Mouse (Mus musculus) heart, postnatal 25 days (tissue): ENCODE measurements at regions not wholly inside any gene's neighbourhood (a gene's known extent, or its start where the extent isn't known, plus 50 kb on each side); places are given as distances from the start of the nearest gene placed in this dataset.

Experiments
- DNase-seq: peaks from one replicate; pipeline ENCODE4 v3.0.0; 2022; ENCODE audit warnings: low spot score
- intact Hi-C: fragments of 180-260 bp; cut with DNase I; formaldehyde crosslinking; loops from one replicate; pipeline ENCODE4 v1.15.1; 2025

DNA sequence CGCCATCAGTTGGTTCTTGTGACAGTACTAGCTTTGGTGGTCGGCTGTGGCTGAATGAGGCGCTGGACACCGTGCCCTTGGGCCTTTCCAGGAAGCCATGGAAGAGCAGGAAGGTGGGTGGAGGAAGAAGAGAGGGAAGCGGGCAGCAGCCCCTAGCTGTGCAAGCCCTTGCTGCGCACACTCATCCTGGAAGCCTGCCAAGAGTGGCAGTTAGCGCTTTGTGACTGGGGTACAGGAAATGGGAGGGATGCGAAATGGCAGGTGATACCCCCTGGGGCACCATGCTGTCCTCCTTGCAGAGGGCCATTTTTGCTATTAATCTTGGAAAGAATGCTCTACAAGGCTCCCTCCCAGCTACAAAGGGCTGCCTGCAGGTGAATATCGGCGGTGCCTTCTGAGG lies 133.2 kb downstream of the Tex29 start:
- intact Hi-C loops, result no loop called here
- no peak for DNase-seq

- DNase-seq, result no peak
- intact Hi-C loops, result no loop called here
These were observed 136.8 kb downstream of the Tex29 start for GRCm38 (mm10) chr8:11977121-11977520.

GRCm38 (mm10) chr8:11979056-11979455 lies 138.8 kb downstream of the Tex29 start:
- DNase-seq, result no peak
- intact Hi-C loops, result no loop called here

DNA sequence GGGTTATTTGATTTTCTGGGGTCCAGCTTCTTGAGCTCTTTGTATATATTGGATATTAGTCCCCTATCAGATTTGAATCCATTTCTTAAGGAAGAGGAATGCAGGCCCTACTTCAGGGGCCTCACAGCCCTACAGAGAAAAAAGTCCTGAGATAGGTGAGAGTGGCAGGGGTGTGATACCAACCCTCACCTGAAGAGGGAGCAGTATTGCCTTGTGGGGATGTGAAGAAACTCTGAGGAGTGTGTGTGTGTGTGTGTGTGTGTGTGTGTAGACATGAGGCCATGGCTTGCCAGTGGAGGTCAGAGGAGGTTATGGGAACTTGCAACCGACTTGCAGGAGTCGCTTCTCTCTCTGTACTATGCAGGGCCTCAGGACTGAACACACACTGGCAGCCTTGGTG lies 141.2 kb downstream of the Tex29 start:
- intact Hi-C loops, result no loop called here
- no peak for DNase-seq

GRCm38 (mm10) chr8:11990024-11990423 lies 149.8 kb downstream of the Tex29 start:
- intact Hi-C loops, result no loop called here
- no peak for DNase-seq

DNA sequence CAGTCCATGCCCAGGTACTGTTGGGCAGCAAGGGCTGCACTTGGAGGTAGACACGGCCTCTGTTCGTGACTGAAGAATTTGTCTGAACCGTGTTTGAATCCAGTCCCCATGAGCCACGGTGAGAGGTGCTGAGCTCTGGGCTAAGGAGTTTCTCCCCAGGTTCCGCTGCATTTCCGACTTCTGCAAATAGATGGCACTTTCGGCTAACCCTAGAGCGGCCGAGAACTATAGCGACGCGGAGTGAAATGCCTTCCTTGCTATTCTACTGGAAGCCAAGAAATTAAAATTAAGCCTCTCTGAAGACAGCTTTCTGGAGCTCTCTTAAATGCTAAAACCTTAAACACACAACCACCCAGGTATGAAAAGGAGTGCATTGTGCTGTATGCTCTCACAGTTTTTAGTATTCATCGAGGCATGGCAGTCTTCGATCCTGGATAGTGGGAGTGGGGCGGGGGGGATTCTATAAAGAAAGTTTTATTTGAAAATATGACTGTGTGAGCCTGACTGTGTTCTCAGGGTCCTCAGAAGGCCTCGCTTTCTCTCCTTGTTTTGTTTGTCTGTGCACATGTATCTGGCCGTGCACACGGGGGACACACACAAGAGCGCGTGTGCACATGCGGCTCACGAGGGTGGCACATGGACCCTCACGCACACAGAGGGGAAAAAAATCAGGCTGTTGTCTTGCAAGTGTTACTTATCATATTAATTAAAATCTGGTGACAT lies 159.6 kb downstream of the Tex29 start:
- DNase-seq, result no peak
- intact Hi-C loops, result loop anchor here (2.0 kb wide), 1 partner anchor 565 kb away; no protein-coding TSS in a partner anchor

- DNase-seq, result no peak
- intact Hi-C loops, result no loop called here
These were observed 160.2 kb downstream of the Tex29 start for GRCm38 (mm10) chr8:12000459-12000789.

GRCm38 (mm10) chr8:12004241-12004640 lies 164.0 kb downstream of the Tex29 start:
- DNase-seq, result no peak
- intact Hi-C loops, result no loop called here

- intact Hi-C loops, result no loop called here
- DNase-seq, result no peak
These were observed 172.5 kb downstream of the Tex29 start for GRCm38 (mm10) chr8:12012769-12013168.

- DNase-seq, result no peak
- intact Hi-C loops, result no loop called here
These were observed 177.5 kb downstream of the Tex29 start for GRCm38 (mm10) chr8:12017750-12018149.

GRCm38 (mm10) chr8:12019272-12019671 lies 179.0 kb downstream of the Tex29 start:
- intact Hi-C loops, result no loop called here
- DNase-seq, result no peak

- DNase-seq, result no peak
- intact Hi-C loops, result no loop called here
These were observed 183.6 kb downstream of the Tex29 start for GRCm38 (mm10) chr8:12023669-12024390.

- DNase-seq, result no peak
- intact Hi-C loops, result no loop called here
These were observed 190.3 kb downstream of the Tex29 start for GRCm38 (mm10) chr8:12030363-12031116.

- DNase-seq, result no peak
- intact Hi-C loops, result no loop called here
These were observed 191.5 kb downstream of the Tex29 start for GRCm38 (mm10) chr8:12031796-12032195.

GRCm38 (mm10) chr8:12032386-12032785 lies 192.1 kb downstream of the Tex29 start:
- intact Hi-C loops, result no loop called here
- DNase-seq, result no peak

DNA sequence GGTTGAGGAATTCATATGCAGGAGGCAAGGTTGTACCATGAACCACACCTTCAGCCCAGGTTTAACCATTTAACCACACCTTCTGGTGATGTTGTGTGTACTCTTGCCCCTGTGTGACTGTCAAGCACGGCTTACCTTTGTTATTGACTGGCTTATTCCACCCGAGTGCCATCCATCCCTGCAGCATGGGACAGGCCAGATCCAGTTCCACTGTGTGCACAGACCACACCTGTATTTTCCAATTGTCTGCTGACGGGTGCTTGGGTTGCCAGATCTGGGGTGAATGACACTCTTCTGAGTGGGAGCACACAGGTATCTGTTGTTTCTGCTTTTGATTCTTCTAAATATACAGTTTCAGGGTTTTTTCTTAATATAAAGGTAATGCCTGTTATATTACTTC lies 196.1 kb downstream of the Tex29 start:
- DNase-seq, result no peak
- intact Hi-C loops, result no loop called here

DNA sequence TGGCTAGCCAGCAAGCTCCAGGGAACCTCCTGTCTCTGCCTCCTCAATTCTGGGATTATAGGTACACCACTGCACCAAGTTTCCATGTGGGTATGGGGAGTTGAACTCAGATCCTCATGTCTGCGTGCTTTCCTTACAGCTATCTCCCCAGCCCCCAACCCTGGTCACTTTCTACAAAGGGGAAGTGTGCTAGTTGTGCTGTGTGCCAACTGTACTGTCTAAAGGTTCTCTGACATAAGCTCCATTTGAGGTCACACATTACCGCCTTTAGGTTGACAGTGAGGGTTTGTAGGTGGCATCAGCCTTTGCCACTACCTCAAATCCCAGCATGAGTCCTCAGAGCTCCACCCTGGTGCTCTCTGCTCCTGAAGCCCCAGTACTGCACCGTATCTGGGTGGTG lies 200.7 kb downstream of the Tex29 start:
- intact Hi-C loops, result no loop called here
- DNase-seq, result no peak

DNA sequence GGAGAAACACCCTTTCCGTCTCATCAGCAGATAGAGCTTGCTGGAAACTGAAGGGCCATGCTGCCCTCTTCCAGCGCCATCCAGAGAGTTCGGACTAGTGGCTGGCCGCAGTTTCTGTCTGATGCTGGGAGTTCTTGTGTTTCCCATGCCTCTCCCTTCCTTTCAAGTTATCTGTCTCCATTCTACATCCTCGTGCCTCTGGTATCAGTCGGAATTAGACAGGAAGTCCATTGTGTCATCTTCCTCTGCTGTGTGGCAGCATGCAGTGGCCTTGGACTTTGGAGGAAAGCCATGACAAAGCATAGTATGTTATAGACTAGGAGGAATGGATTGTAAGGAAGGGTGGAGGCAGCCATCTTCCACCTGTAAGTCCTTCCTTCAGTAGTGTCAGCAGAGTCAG lies 201.4 kb downstream of the Tex29 start:
- intact Hi-C loops, result no loop called here
- DNase-seq, result no peak

- intact Hi-C loops, result no loop called here
These were observed 210.6 kb downstream of the Tex29 start for GRCm38 (mm10) chr8:12050841-12051240.

GRCm38 (mm10) chr8:12051357-12051756 lies 211.1 kb downstream of the Tex29 start:
- intact Hi-C loops, result no loop called here
- no peak for DNase-seq

More at GRCm38 (mm10) chr8:12050841-12051240, 210.6 kb downstream of the Tex29 start:
- no peak for DNase-seq

DNA sequence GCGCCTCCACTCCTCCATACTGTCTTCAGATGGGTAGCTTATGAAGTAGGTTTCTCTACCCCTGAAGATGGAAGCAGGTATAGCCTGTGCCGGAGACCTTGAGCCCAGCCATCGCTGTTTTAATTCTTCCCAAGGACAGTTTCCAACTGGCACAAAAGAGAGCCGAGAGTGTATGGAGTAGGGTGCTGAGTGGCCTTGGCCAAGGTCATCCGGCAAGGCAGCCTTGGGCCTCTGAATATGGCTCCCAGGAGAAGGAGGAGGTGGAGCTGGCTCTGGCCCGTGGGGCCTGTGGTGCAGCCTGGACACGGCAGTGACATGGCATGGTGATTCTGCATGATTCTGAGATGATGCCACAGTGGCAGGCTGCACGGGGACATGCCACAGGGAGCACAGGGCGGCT lies 215.7 kb downstream of the Tex29 start:
- DNase-seq, result no peak
- intact Hi-C loops, result no loop called here
